Mouse (Mus musculus): ENCODE data around the gene Echs1.

GRCm38 (mm10) chr7:140080503-140081156, 35.6 kb downstream of the Echs1 start:
- TF ChIP-seq CTCF (IDR thresholded peaks at IDR 0.05; ENCODE audit: control insufficient read depth, insufficient read depth, low read length), result no peak
- TF ChIP-seq POLR2A (IDR thresholded peaks at IDR 0.05; ENCODE audit: borderline replicate concordance, control insufficient read depth, low read depth, low read length), result no peak

Measured in bone marrow, adult 2 months (tissue).